Mouse (Mus musculus) lung, postnatal 36 days (tissue): ENCODE data around the gene Olfr485.
"Not testable (repeated sequence)": the region's sequence is repeated elsewhere in the genome, so short reads cannot be mapped to it uniquely, and the experiment has no call there.

ENCODE experiments used
- DNase-seq: peaks from one replicate; pipeline ENCODE4 v3.0.0; 2022; ENCODE audit warnings: mixed read lengths

The Olfr485 gene

DNA sequence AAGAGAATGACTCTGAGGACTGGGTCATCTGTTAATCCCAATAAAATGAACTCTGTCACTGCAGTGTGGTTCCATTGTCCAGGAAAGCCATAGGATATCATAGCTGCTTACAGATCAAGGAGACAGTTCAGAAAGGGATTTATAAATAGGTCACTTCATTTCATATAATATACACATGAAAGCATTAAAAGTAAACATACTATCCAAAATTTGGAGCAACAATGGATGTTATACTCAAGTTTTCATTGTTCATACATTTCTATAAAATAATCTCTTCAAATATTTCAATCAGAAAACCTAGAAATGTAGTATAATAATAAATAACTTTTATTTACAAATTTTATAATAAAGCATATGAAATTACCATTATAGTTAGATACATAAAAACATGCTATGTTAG, at the start of gene Olfr485:
Olfr485 (minus strand) TSS at position 101 of the 400 bp plus-strand sequence.
- DNase-seq, result no peak

- no peak for DNase-seq
Observed at GRCm38 (mm10) chr7:108196938-108197337, 37.3 kb upstream of the Olfr485 start.

DNA sequence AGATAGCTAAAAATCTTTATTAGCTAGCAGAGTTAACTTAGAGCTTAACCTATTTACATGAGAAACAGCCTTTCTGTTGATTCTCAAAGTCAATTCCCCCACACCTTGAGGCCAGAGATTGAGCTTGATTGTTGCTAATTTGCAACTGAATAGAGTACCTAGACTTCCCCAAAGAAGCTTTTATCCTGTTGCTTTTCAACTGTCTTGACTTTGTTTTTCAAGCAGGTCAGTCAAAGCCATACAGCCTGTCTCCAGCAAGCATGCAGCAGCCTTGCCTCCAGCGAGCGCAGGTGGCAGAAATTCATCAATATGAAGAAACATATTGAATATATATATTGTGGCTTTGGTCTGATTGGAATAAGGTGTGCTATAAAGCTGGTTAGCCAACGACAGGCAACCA, 36.7 kb upstream of the Olfr485 start:
- DNase-seq, result not testable (repeated sequence)

GRCm38 (mm10) chr7:108192714-108193113, 33.0 kb upstream of the Olfr485 start:
- not testable (repeated sequence) for DNase-seq

DNA sequence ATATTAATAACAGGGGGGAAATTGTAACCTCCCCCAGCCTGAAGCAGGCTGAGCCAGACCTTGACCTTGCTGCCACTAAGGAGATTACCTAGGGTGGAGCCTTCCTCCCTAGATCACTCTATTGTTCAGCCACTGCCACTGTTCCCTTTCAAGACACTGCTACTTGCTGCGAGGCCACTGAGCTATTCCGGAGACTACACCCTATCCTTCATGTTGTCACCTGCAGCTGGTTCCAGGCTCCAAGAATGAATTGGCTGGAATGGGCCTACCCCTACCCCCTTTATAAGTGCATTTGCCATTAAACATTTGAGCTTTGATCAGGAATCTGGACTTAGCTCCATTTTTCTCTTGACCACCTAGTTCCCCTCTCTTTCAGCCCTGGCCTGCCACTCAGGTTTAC, 31.5 kb upstream of the Olfr485 start:
- DNase-seq, result not testable (repeated sequence)

GRCm38 (mm10) chr7:108185237-108185636, 25.6 kb upstream of the Olfr485 start:
- not testable (repeated sequence) for DNase-seq

DNA sequence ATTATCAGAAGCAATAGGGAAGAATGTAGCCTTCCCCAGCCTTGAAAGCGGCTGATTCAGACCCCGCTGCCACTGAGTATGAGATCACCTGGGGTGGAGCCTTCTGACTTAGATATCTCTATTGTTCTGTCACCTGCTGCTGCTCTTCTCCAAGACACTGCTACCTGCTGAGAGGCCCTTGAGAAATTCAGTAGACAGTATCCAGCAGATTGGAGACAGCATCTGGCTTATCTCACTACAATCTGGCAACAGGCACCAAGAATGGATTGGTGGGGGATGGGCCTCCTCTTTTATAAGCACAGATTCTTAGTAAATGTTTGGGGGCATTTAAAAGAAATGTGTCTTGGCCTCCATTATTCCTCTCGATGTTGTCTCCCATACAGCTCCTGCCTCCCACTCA, 24.7 kb upstream of the Olfr485 start:
- DNase-seq, result not testable (repeated sequence)

- not testable (repeated sequence) for DNase-seq
Observed at GRCm38 (mm10) chr7:108172642-108173041, 13.0 kb upstream of the Olfr485 start, which contains the start of gene Olfr486. Gene Olfr486, minus strand, starts transcription at chr7:108172742.

- DNase-seq, result no peak
Observed at GRCm38 (mm10) chr7:108127349-108127748, 32.3 kb downstream of the Olfr485 start, which contains the start of gene Olfr484. Gene Olfr484, minus strand, starts transcription at chr7:108127449.

DNA sequence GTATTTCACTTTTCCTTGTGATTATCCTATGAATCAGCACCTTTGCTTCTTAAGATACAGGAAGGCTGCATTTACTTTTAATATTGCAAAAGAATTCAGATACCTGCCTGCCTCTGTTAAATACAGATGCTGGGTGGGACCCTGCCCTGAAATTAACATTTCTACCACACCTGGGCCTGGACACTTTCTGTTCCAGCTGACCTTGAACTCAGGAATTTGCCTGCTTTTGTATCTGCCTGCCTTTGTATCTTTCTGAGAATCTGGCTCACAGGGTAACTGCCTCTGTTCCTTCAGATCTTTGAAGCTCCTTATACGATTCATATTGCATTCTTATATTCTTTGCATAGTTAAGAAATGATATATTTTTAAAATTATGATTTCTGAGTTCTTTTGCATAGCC, 38.3 kb downstream of the Olfr485 start:
- no peak for DNase-seq

GRCm38 (mm10) chr7:108120681-108121080, 39.0 kb downstream of the Olfr485 start:
- no peak for DNase-seq
